Mouse (Mus musculus): Measurements from ENCODE around the gene Pcnx. TPM values are rescaled to one million over a fixed set of nuclear protein-coding genes. Genes with fewer than 3 reads are reported as not detected.

Gene Pcnx
- 9.9 and 11.3 TPM in 2 replicates for polyA plus RNA-seq (2015; fragmentation: Nextera tagmentation; extraction: Ambion mirVana)

- H3K27ac ChIP-seq (ENCODE audit: low read length), result peak within 1 kb of the TSS; percentile 96
- peak within 1 kb of the TSS; percentile 96 for H3K4me3 ChIP-seq (ENCODE audit: low read depth, low read length)
- peak; percentile 88 for ATAC-seq
- H3K27me3 ChIP-seq (ENCODE audit: control insufficient read depth, insufficient read depth, low read depth, low read length), result no peaks in the 10 kb centered on the region
- no peaks in the 10 kb centered on the region for H3K36me3 ChIP-seq (ENCODE audit: control insufficient read depth, insufficient read depth, low read length)
- peak within 1 kb of the TSS; percentile 96 for H3K9ac ChIP-seq (ENCODE audit: low read depth, low read length)
- H3K9me3 ChIP-seq (replicated peaks; ENCODE audit: control insufficient read depth, low read length, poor library complexity, severe bottlenecking), result no peaks in the 10 kb centered on the region
- H3K4me1 ChIP-seq (ENCODE audit: control insufficient read depth, insufficient read depth, low read length), result peaks cover 18% of the 10 kb centered on the region
- peak within 1 kb of the TSS; percentile 77 for H3K4me2 ChIP-seq (ENCODE audit: low read length)
- 4% methylated on average over 27 of the region's 83 CpGs for whole genome bisulfite sequencing
Measured at GRCm38 (mm10) chr12:81859351-81860307, at the start of gene Pcnx. Gene Pcnx (plus strand): TSS chr12:81860023.

GRCm38 (mm10) chr12:81810417-81810816 lies 49.4 kb upstream of the Pcnx start:
- no peak for ATAC-seq
- no peaks in the 10 kb centered on the region for H3K9me3 ChIP-seq (replicated peaks; ENCODE audit: control insufficient read depth, low read length, poor library complexity, severe bottlenecking)

GRCm38 (mm10) chr12:81814742-81815141 lies 45.1 kb upstream of the Pcnx start:
- Histone ChIP-seq H3K27me3 (ENCODE audit: control insufficient read depth, insufficient read depth, low read depth, low read length) (no peaks in the 10 kb centered on the region), H3K4me1 (ENCODE audit: control insufficient read depth, insufficient read depth, low read length) (no peaks in the 10 kb centered on the region), H3K9ac (ENCODE audit: low read depth, low read length) (no peak overlapping the region), H3K4me3 (ENCODE audit: low read depth, low read length) (no peak overlapping the region), H3K9me3 (replicated peaks; ENCODE audit: control insufficient read depth, low read length, poor library complexity, severe bottlenecking) (no peaks in the 10 kb centered on the region), H3K27ac (ENCODE audit: low read length) (no peak overlapping the region), H3K36me3 (ENCODE audit: control insufficient read depth, insufficient read depth, low read length) (no peaks in the 10 kb centered on the region), H3K4me2 (ENCODE audit: low read length) (no peak overlapping the region)
- no peak for ATAC-seq
- 94% methylated on average over 5 of the region's 5 CpGs for WGBS

More at GRCm38 (mm10) chr12:81810417-81810816, 49.4 kb upstream of the Pcnx start:
- Histone ChIP-seq H3K36me3 (ENCODE audit: control insufficient read depth, insufficient read depth, low read length) (no peaks in the 10 kb centered on the region), H3K4me3 (ENCODE audit: low read depth, low read length) (no peak overlapping the region), H3K9ac (ENCODE audit: low read depth, low read length) (no peak overlapping the region), H3K4me1 (ENCODE audit: control insufficient read depth, insufficient read depth, low read length) (peaks cover 17% of the 10 kb centered on the region), H3K27ac (ENCODE audit: low read length) (no peak overlapping the region), H3K27me3 (ENCODE audit: control insufficient read depth, insufficient read depth, low read depth, low read length) (no peaks in the 10 kb centered on the region), H3K4me2 (ENCODE audit: low read length) (no peak overlapping the region)
- WGBS, result 33% methylated on average over 8 of the region's 8 CpGs

- WGBS, result 5% methylated on average over 10 of the region's 10 CpGs
- Histone ChIP-seq H3K27me3 (ENCODE audit: control insufficient read depth, insufficient read depth, low read depth, low read length) (no peaks in the 10 kb centered on the region), H3K9ac (ENCODE audit: low read depth, low read length) (no peak overlapping the region), H3K4me2 (ENCODE audit: low read length) (peak overlapping the region; percentile 38), H3K9me3 (replicated peaks; ENCODE audit: control insufficient read depth, low read length, poor library complexity, severe bottlenecking) (no peaks in the 10 kb centered on the region), H3K27ac (ENCODE audit: low read length) (peak overlapping the region; percentile 3), H3K4me3 (ENCODE audit: low read depth, low read length) (no peak overlapping the region), H3K36me3 (ENCODE audit: control insufficient read depth, insufficient read depth, low read length) (no peaks in the 10 kb centered on the region), H3K4me1 (ENCODE audit: control insufficient read depth, insufficient read depth, low read length) (no peaks in the 10 kb centered on the region)
- no peak for ATAC-seq
Measured at GRCm38 (mm10) chr12:81816330-81817125, 43.3 kb upstream of the Pcnx start.

GRCm38 (mm10) chr12:81817126-81817505 lies 42.7 kb upstream of the Pcnx start:
- Histone ChIP-seq H3K4me1 (ENCODE audit: control insufficient read depth, insufficient read depth, low read length) (no peaks in the 10 kb centered on the region), H3K4me3 (ENCODE audit: low read depth, low read length) (no peak overlapping the region), H3K4me2 (ENCODE audit: low read length) (peak overlapping the region; percentile 38), H3K36me3 (ENCODE audit: control insufficient read depth, insufficient read depth, low read length) (no peaks in the 10 kb centered on the region), H3K27ac (ENCODE audit: low read length) (no peak overlapping the region; the same call in 1 of the 2 replicates), H3K9ac (ENCODE audit: low read depth, low read length) (no peak overlapping the region), H3K9me3 (replicated peaks; ENCODE audit: control insufficient read depth, low read length, poor library complexity, severe bottlenecking) (no peaks in the 10 kb centered on the region), H3K27me3 (ENCODE audit: control insufficient read depth, insufficient read depth, low read depth, low read length) (no peaks in the 10 kb centered on the region)
- WGBS, result 32% methylated on average over 6 of the region's 6 CpGs
- ATAC-seq, result 0 out of 2 replicates have a peak, but pooled peaks have one; percentile 60

GRCm38 (mm10) chr12:81820700-81821099 lies 39.1 kb upstream of the Pcnx start:
- Histone ChIP-seq H3K4me2 (ENCODE audit: low read length) (no peak overlapping the region), H3K27ac (ENCODE audit: low read length) (no peak overlapping the region), H3K36me3 (ENCODE audit: control insufficient read depth, insufficient read depth, low read length) (no peaks in the 10 kb centered on the region), H3K27me3 (ENCODE audit: control insufficient read depth, insufficient read depth, low read depth, low read length) (no peaks in the 10 kb centered on the region), H3K4me1 (ENCODE audit: control insufficient read depth, insufficient read depth, low read length) (no peaks in the 10 kb centered on the region), H3K4me3 (ENCODE audit: low read depth, low read length) (no peak overlapping the region), H3K9me3 (replicated peaks; ENCODE audit: control insufficient read depth, low read length, poor library complexity, severe bottlenecking) (no peaks in the 10 kb centered on the region), H3K9ac (ENCODE audit: low read depth, low read length) (no peak overlapping the region)
- no peak for ATAC-seq
- WGBS, result 92% methylated on average over 4 of the region's 4 CpGs

- WGBS, result 86% methylated on average over 4 of the region's 4 CpGs
- Histone ChIP-seq H3K9me3 (replicated peaks; ENCODE audit: control insufficient read depth, low read length, poor library complexity, severe bottlenecking) (no peaks in the 10 kb centered on the region), H3K27ac (ENCODE audit: low read length) (no peak overlapping the region), H3K4me2 (ENCODE audit: low read length) (no peak overlapping the region), H3K27me3 (ENCODE audit: control insufficient read depth, insufficient read depth, low read depth, low read length) (no peaks in the 10 kb centered on the region), H3K36me3 (ENCODE audit: control insufficient read depth, insufficient read depth, low read length) (no peaks in the 10 kb centered on the region), H3K4me1 (ENCODE audit: control insufficient read depth, insufficient read depth, low read length) (no peaks in the 10 kb centered on the region), H3K9ac (ENCODE audit: low read depth, low read length) (no peak overlapping the region), H3K4me3 (ENCODE audit: low read depth, low read length) (no peak overlapping the region)
- ATAC-seq, result no peak
Measured at GRCm38 (mm10) chr12:81822176-81822575, 37.6 kb upstream of the Pcnx start.

GRCm38 (mm10) chr12:81822778-81823480 lies 36.9 kb upstream of the Pcnx start:
- WGBS, result 86% methylated on average over 4 of the region's 4 CpGs
- H3K27me3 ChIP-seq (ENCODE audit: control insufficient read depth, insufficient read depth, low read depth, low read length), result no peaks in the 10 kb centered on the region
- H3K36me3 ChIP-seq (ENCODE audit: control insufficient read depth, insufficient read depth, low read length), result no peaks in the 10 kb centered on the region

More at GRCm38 (mm10) chr12:81822778-81823480, 36.9 kb upstream of the Pcnx start:
- no peak for ATAC-seq
- Histone ChIP-seq H3K4me1 (ENCODE audit: control insufficient read depth, insufficient read depth, low read length) (no peaks in the 10 kb centered on the region), H3K9me3 (replicated peaks; ENCODE audit: control insufficient read depth, low read length, poor library complexity, severe bottlenecking) (no peaks in the 10 kb centered on the region), H3K4me2 (ENCODE audit: low read length) (no peak overlapping the region), H3K9ac (ENCODE audit: low read depth, low read length) (no peak overlapping the region), H3K27ac (ENCODE audit: low read length) (no peak overlapping the region), H3K4me3 (ENCODE audit: low read depth, low read length) (no peak overlapping the region)
